ENCODE assay signal across 8 mouse cellular contexts in genomic region chrX:53125838-53126467, GRCm38 (mm10).
A peak's percentile ranks its signal among the peaks of the same experiment; 100 is the strongest.
DNase-seq lines count a peak whose midpoint lies in the region; ATAC-seq and TF ChIP-seq lines count a peak whose summit lies in the region.
"Had no signal": no experiment of that assay in that cellular context is flagged by ENCODE, and none has a peak within 500 bp of the region (broad histone marks: within the 10 kb centered on the region; RNA-seq: fewer than 3 reads in every experiment).

No protein-coding gene starts in this region.

- 0 out of 2 replicates have a peak overlapping the region, but pooled peaks have one; percentile 6 for H3K27ac ChIP-seq in midbrain, embryonic 10.5 days (replicated peaks)
- no peak overlapping the region for H3K27ac ChIP-seq in midbrain, embryonic 15.5 days
- H3K27ac ChIP-seq in forebrain, embryonic 15.5 days (replicated peaks), result no peak overlapping the region
- H3K27ac ChIP-seq in limb, embryonic 14.5 days (replicated peaks; ENCODE audit: low read depth, low read length), result peak overlapping the region; percentile 77

- WGBS in midbrain, embryonic 10.5 days, result 50% methylated on average over 3 of the region's 3 CpGs
- WGBS in midbrain, embryonic 15.5 days, result 24% methylated on average over 3 of the region's 3 CpGs
- 34% methylated on average over 3 of the region's 3 CpGs for WGBS in forebrain, embryonic 15.5 days
- WGBS in limb, embryonic 14.5 days, result 34% methylated on average over 3 of the region's 3 CpGs

- no peak overlapping the region for H3K9ac ChIP-seq in midbrain, embryonic 15.5 days
- H3K9ac ChIP-seq in forebrain, embryonic 15.5 days (replicated peaks), result no peak overlapping the region
- no peak overlapping the region for H3K9ac ChIP-seq in limb, embryonic 14.5 days (ENCODE audit: low read depth, low read length, severe bottlenecking)

- H3K4me1 ChIP-seq in midbrain, embryonic 10.5 days, result peaks cover 10% of the 10 kb centered on the region; the same call in 1 of the 2 replicates
- H3K4me1 ChIP-seq in midbrain, embryonic 15.5 days, result no peaks in the 10 kb centered on the region
- H3K4me1 ChIP-seq in forebrain, embryonic 15.5 days, result no peaks in the 10 kb centered on the region
- H3K4me1 ChIP-seq in limb, embryonic 14.5 days (ENCODE audit: control insufficient read depth, insufficient read depth, low read length), result peaks cover 10% of the 10 kb centered on the region; the same call in 1 of the 2 replicates

- H3K36me3 ChIP-seq in midbrain, embryonic 10.5 days, result no peaks in the 10 kb centered on the region
- H3K36me3 ChIP-seq in midbrain, embryonic 15.5 days (replicated peaks), result no peaks in the 10 kb centered on the region
- H3K36me3 ChIP-seq in forebrain, embryonic 15.5 days, result no peaks in the 10 kb centered on the region
- H3K36me3 ChIP-seq in limb, embryonic 14.5 days (ENCODE audit: control insufficient read depth, insufficient read depth, low read length), result no peaks in the 10 kb centered on the region
- H3K36me3 ChIP-seq: G1E had no signal

- no peak for DNase-seq in midbrain, embryonic 10.5 days (ENCODE audit: low spot score)
- peak; percentile 81 for DNase-seq in limb, embryonic 14.5 days (ENCODE audit: low spot score)
- DNase-seq in layer of hippocampus, adult 9-11 months, result no peak
- no peak for DNase-seq in cerebellum, postnatal 10 days
- DNase-seq in heart, postnatal 4 days, result no peak

- H3K4me3 ChIP-seq in midbrain, embryonic 10.5 days, result no peak overlapping the region
- no peak overlapping the region for H3K4me3 ChIP-seq in midbrain, embryonic 15.5 days
- H3K4me3 ChIP-seq in forebrain, embryonic 15.5 days, result no peak overlapping the region
- no peak overlapping the region for H3K4me3 ChIP-seq in limb, embryonic 14.5 days (replicated peaks; ENCODE audit: low read length)

- no peaks in the 10 kb centered on the region; the same call in 1 of the 2 replicates for H3K27me3 ChIP-seq in midbrain, embryonic 10.5 days (ENCODE audit: low read depth, poor library complexity, severe bottlenecking)
- H3K27me3 ChIP-seq in midbrain, embryonic 15.5 days (replicated peaks), result no peaks in the 10 kb centered on the region
- no peaks in the 10 kb centered on the region for H3K27me3 ChIP-seq in forebrain, embryonic 15.5 days
- no peaks in the 10 kb centered on the region for H3K27me3 ChIP-seq in limb, embryonic 14.5 days (ENCODE audit: control insufficient read depth, insufficient read depth, low read length)

- ATAC-seq in midbrain, embryonic 15.5 days (replicated peaks), result no peak
- ATAC-seq in forebrain, embryonic 15.5 days (replicated peaks), result peak; percentile 63
- peak; percentile 92 for ATAC-seq in limb, embryonic 14.5 days (ENCODE audit: low FRiP score, low read depth)

- no peak overlapping the region for H3K4me2 ChIP-seq in midbrain, embryonic 15.5 days
- no peak overlapping the region for H3K4me2 ChIP-seq in forebrain, embryonic 15.5 days (replicated peaks)
- no peak overlapping the region for H3K4me2 ChIP-seq in limb, embryonic 14.5 days (replicated peaks; ENCODE audit: low read depth, low read length, severe bottlenecking)

- no peaks in the 10 kb centered on the region for H3K9me3 ChIP-seq in midbrain, embryonic 10.5 days (replicated peaks)
- no peaks in the 10 kb centered on the region for H3K9me3 ChIP-seq in midbrain, embryonic 15.5 days
- no peaks in the 10 kb centered on the region for H3K9me3 ChIP-seq in forebrain, embryonic 15.5 days
- H3K9me3 ChIP-seq in limb, embryonic 14.5 days (ENCODE audit: control insufficient read depth, low read length), result no peaks in the 10 kb centered on the region
- H3K9me3 ChIP-seq: G1E had no signal

- no peak for TF ChIP-seq POLR2A in limb, embryonic 14.5 days (IDR thresholded peaks at IDR 0.05; ENCODE audit: borderline replicate concordance, extremely low read depth, insufficient read depth, insufficient read length)

Comparison
In these comparisons a context has a peak if more than half of its experiments do, and no peak if none do; other contexts are left out.
1. H3K27ac ChIP-seq: peak in midbrain, embryonic 10.5 days (single experiment) and limb, embryonic 14.5 days (single experiment); none in midbrain, embryonic 15.5 days (single experiment) and forebrain, embryonic 15.5 days (single experiment).